In genomic region chr11:78922678-78923407, GRCm38 (mm10) we compare ENCODE assay signal across 10 mouse cellular contexts. TPM values are rescaled to one million over a fixed set of nuclear protein-coding genes. Genes with fewer than 3 reads are reported as not detected.
DNase-seq lines count a peak whose midpoint lies in the region; ATAC-seq and TF ChIP-seq lines count a peak whose summit lies in the region.
"Had no signal": no experiment of that assay in that cellular context is flagged by ENCODE, and none has a peak within 500 bp of the region (broad histone marks: within the 10 kb centered on the region; RNA-seq: fewer than 3 reads in every experiment).

No protein-coding gene starts in this region.

- ATAC-seq in forebrain, embryonic 14.5 days, result no peak
- no peak for ATAC-seq in forebrain, embryonic 15.5 days (replicated peaks)
- ATAC-seq in intestine, postnatal 0 days, result peak; percentile 87

- H3K9ac ChIP-seq in forebrain, embryonic 14.5 days (ENCODE audit: low read length), result no peak overlapping the region
- no peak overlapping the region for H3K9ac ChIP-seq in forebrain, embryonic 15.5 days (replicated peaks)
- no peak overlapping the region for H3K9ac ChIP-seq in intestine, postnatal 0 days (ENCODE audit: low read depth, low read length)
- H3K9ac ChIP-seq: limb, embryonic 12.5 days; stomach, embryonic 15.5 days had no signal

- no peaks in the 10 kb centered on the region for H3K9me3 ChIP-seq in forebrain, embryonic 14.5 days (replicated peaks; ENCODE audit: control insufficient read depth, low read length)
- no peaks in the 10 kb centered on the region for H3K9me3 ChIP-seq in forebrain, embryonic 15.5 days
- no peaks in the 10 kb centered on the region for H3K9me3 ChIP-seq in intestine, postnatal 0 days (ENCODE audit: control insufficient read depth)
- H3K9me3 ChIP-seq: limb, embryonic 12.5 days; stomach, embryonic 15.5 days had no signal

- TF ChIP-seq CTCF in intestine, postnatal 0 days (IDR thresholded peaks at IDR 0.05; ENCODE audit: low read depth), result peak; percentile 98
- peak; percentile 91 for TF ChIP-seq CTCF in lung, adult 2 months (IDR thresholded peaks at IDR 0.05; ENCODE audit: insufficient read depth, low read length)

- no peak overlapping the region for H3K27ac ChIP-seq in forebrain, embryonic 14.5 days (ENCODE audit: low read depth, low read length)
- no peak overlapping the region for H3K27ac ChIP-seq in forebrain, embryonic 15.5 days (replicated peaks)
- H3K27ac ChIP-seq in intestine, postnatal 0 days (ENCODE audit: low read depth, low read length), result no peak overlapping the region; the same call in 1 of the 2 replicates
- H3K27ac ChIP-seq: limb, embryonic 12.5 days; stomach, embryonic 15.5 days had no signal

- H3K27me3 ChIP-seq in forebrain, embryonic 14.5 days (replicated peaks; ENCODE audit: control insufficient read depth, insufficient read depth, low read length), result peaks cover 46% of the 10 kb centered on the region
- peaks cover 43% of the 10 kb centered on the region for H3K27me3 ChIP-seq in forebrain, embryonic 15.5 days
- H3K27me3 ChIP-seq in intestine, postnatal 0 days (replicated peaks; ENCODE audit: control insufficient read depth, insufficient read depth, low read length), result peaks cover 26% of the 10 kb centered on the region
- H3K27me3 ChIP-seq in splenic B cell, adult 2 months (ENCODE audit: control insufficient read depth, insufficient read depth, low read length, poor library complexity, severe bottlenecking), result peaks cover 2% of the 10 kb centered on the region; the same call in 1 of the 2 replicates

- no peaks in the 10 kb centered on the region for H3K36me3 ChIP-seq in forebrain, embryonic 14.5 days (ENCODE audit: control insufficient read depth, insufficient read depth, low read length)
- no peaks in the 10 kb centered on the region for H3K36me3 ChIP-seq in forebrain, embryonic 15.5 days
- H3K36me3 ChIP-seq in intestine, postnatal 0 days (ENCODE audit: control insufficient read depth, insufficient read depth), result no peaks in the 10 kb centered on the region
- no peaks in the 10 kb centered on the region for H3K36me3 ChIP-seq in splenic B cell, adult 2 months (ENCODE audit: control insufficient read depth, insufficient read depth, low read length, poor library complexity, severe bottlenecking)
- H3K36me3 ChIP-seq: limb, embryonic 12.5 days; stomach, embryonic 15.5 days had no signal

- H3K4me3 ChIP-seq in forebrain, embryonic 14.5 days (ENCODE audit: low read depth, low read length), result no peak overlapping the region
- H3K4me3 ChIP-seq in forebrain, embryonic 15.5 days, result no peak overlapping the region
- no peak overlapping the region for H3K4me3 ChIP-seq in intestine, postnatal 0 days (ENCODE audit: low read depth, low read length)
- no peak overlapping the region for H3K4me3 ChIP-seq in lung, adult 2 months (replicated peaks; ENCODE audit: extremely low read depth, low read depth, low read length)
- H3K4me3 ChIP-seq: limb, embryonic 12.5 days; stomach, embryonic 15.5 days had no signal

- DNase-seq in forebrain, embryonic 14.5 days (ENCODE audit: low spot score), result peak; percentile 68
- DNase-seq in 3134 (ENCODE audit: extremely low read depth, insufficient read length, low spot score) (peak; percentile 23), ZHBTc4 (ENCODE audit: low read depth, low spot score) (peak; percentile 64)
- peak; percentile 34 for DNase-seq in embryo, embryonic 9.5 days (ENCODE audit: extremely low spot score)
- peak; percentile 31 for DNase-seq in lung, adult 2 months
- peak; percentile 59 for DNase-seq in splenic B cell, adult 2 months (ENCODE audit: low read depth, low spot score)

- TF ChIP-seq POLR2A in lung, adult 2 months (IDR thresholded peaks at IDR 0.05; ENCODE audit: borderline replicate concordance, extremely low read depth, low read depth, low read length), result no peak

- H3K4me1 ChIP-seq in forebrain, embryonic 14.5 days (ENCODE audit: control insufficient read depth, insufficient read depth, low read length), result 0 out of 2 replicates have a peak, but pooled peaks cover 3% of the 10 kb centered on the region
- peaks cover 8% of the 10 kb centered on the region for H3K4me1 ChIP-seq in forebrain, embryonic 15.5 days
- no peaks in the 10 kb centered on the region for H3K4me1 ChIP-seq in intestine, postnatal 0 days (replicated peaks; ENCODE audit: control insufficient read depth, insufficient read depth, low read length)
- peaks cover 3% of the 10 kb centered on the region; the same call in 1 of the 2 replicates for H3K4me1 ChIP-seq in lung, adult 2 months (ENCODE audit: control insufficient read depth, insufficient read depth, low read length)

- no peak overlapping the region for H3K4me2 ChIP-seq in forebrain, embryonic 14.5 days (ENCODE audit: low read length)
- H3K4me2 ChIP-seq in forebrain, embryonic 15.5 days (replicated peaks), result no peak overlapping the region
- 0 out of 2 replicates have a peak overlapping the region, but pooled peaks have one; percentile 18 for H3K4me2 ChIP-seq in intestine, postnatal 0 days (replicated peaks; ENCODE audit: low read depth)
- H3K4me2 ChIP-seq: limb, embryonic 12.5 days; stomach, embryonic 15.5 days had no signal

- WGBS in forebrain, embryonic 14.5 days, result 38% methylated on average over 8 of the region's 8 CpGs
- WGBS in forebrain, embryonic 15.5 days, result 41% methylated on average over 8 of the region's 8 CpGs
- WGBS in intestine, postnatal 0 days, result 21% methylated on average over 8 of the region's 8 CpGs
- WGBS in lung, adult 2 months, result 44% methylated on average over 8 of the region's 8 CpGs

RNA-seq across cellular contexts. Expression of gene Nos2, which starts 2.3 kb away (rescaled TPM):
- 0.50 and 1.2 TPM in 2 replicates for polyA plus RNA-seq in forebrain, embryonic 14.5 days (2014; fragmentation: Nextera tagmentation; extraction: Ambion mirVana)
- polyA plus RNA-seq in forebrain, embryonic 15.5 days (2015; fragmentation: Nextera tagmentation; extraction: Ambion mirVana), result 0.78 and 1.2 TPM in 2 replicates
- polyA plus RNA-seq in intestine, postnatal 0 days (2015; fragmentation: Nextera tagmentation; extraction: Ambion mirVana), result 0.21 and 0.26 TPM in 2 replicates
- polyA plus RNA-seq in lung, adult 2 months (2012; rRNA removed), result 3.8 and 4.0 TPM in 2 replicates
